Mouse (Mus musculus) testis, adult 2 months (tissue): ENCODE measurements around the gene Naip5.
"Not testable (repeated sequence)": the region's sequence is repeated elsewhere in the genome, so short reads cannot be mapped to it uniquely, and the experiment has no call there.

Source experiments
- CTCF ChIP-seq: fragments of 200-500 bp; IDR thresholded peaks from 2 replicates; pipeline ENCODE4 v1.5.1; 2012; ENCODE audit warnings: low read depth, mild to moderate bottlenecking, inconsistent platforms, low read length, moderate library complexity; ENCODE audit not compliant: control insufficient read depth, insufficient read depth, insufficient replicate concordance
- POLR2A ChIP-seq: fragments of 200-500 bp; IDR thresholded peaks from 2 replicates; pipeline ENCODE4 v1.6.1; 2012; ENCODE audit warnings: low read depth, mild to moderate bottlenecking, inconsistent platforms, low read length, moderate library complexity; ENCODE audit not compliant: control insufficient read depth

DNA sequence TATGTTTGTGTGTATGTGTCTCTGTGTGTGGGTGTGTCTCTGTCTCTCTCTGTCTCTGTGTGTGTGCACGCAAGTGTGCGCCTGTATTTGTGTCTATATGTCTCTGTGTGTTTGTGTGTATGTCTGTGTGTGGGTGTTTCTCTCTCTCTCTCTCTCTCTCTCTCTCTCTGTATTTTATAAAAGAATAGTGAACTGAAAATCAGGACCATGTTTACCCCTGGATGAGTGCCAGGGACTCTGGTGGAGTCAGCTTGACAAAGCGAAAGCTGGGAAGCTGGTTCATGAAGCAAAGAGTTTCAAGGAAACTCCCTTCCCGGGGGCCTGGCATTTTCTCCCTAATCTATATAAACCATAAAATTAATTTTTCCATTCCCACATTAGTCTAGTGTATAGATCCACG lies 71.8 kb downstream of the Naip5 start:
- TF ChIP-seq CTCF, POLR2A: not testable (repeated sequence)
